Mouse (Mus musculus) T-helper 1 cell (primary cell): ENCODE measurements at regions not wholly inside any gene's neighbourhood (a gene's known extent, or its start where the extent isn't known, plus 50 kb on each side); places are given as distances from the start of the nearest gene placed in this dataset.

Experiments
- in situ Hi-C: fragments of 300-600 bp; cut with MboI, MseI; formaldehyde crosslinking; loops from one replicate; pipeline ENCODE4 v1.15.1; 2025; ENCODE audit warnings: high pct_unique_total_duplicates

GRCm38 (mm10) chr9:33389170-33389569 is 753.1 kb downstream of the Ets1 start:
- in situ Hi-C loops = loop anchor here (10.0 kb wide), 1 partner anchor 1476 kb away; no protein-coding TSS in a partner anchor

- in situ Hi-C loops = no loop called here
Observed at GRCm38 (mm10) chr9:33404691-33405090, 768.7 kb downstream of the Ets1 start.

GRCm38 (mm10) chr9:33407517-33407916 is 771.5 kb downstream of the Ets1 start:
- in situ Hi-C loops = no loop called here

- in situ Hi-C loops = no loop called here
Observed at GRCm38 (mm10) chr9:33423781-33424180, 787.8 kb downstream of the Ets1 start.

- in situ Hi-C loops = no loop called here
Observed at GRCm38 (mm10) chr9:33436459-33436858, 800.4 kb downstream of the Ets1 start.

- in situ Hi-C loops = no loop called here
Observed at GRCm38 (mm10) chr9:33442266-33442665, 806.2 kb downstream of the Ets1 start.

- in situ Hi-C loops = no loop called here
Observed at GRCm38 (mm10) chr9:33445902-33446301, 809.9 kb downstream of the Ets1 start.

- in situ Hi-C loops = no loop called here
Observed at GRCm38 (mm10) chr9:33475106-33475505, 839.1 kb downstream of the Ets1 start.

GRCm38 (mm10) chr9:33482845-33483540 is 847.0 kb downstream of the Ets1 start:
- in situ Hi-C loops = no loop called here

GRCm38 (mm10) chr9:33483541-33483846 is 847.5 kb downstream of the Ets1 start:
- in situ Hi-C loops = no loop called here

- in situ Hi-C loops = no loop called here
Observed at GRCm38 (mm10) chr9:33533101-33533810, 897.2 kb downstream of the Ets1 start.

GRCm38 (mm10) chr9:33543301-33543700 is 907.3 kb downstream of the Ets1 start:
- in situ Hi-C loops = no loop called here

GRCm38 (mm10) chr9:33546126-33546737 is 910.2 kb downstream of the Ets1 start:
- in situ Hi-C loops = no loop called here

- in situ Hi-C loops = no loop called here
Observed at GRCm38 (mm10) chr9:33549395-33549794, 913.4 kb downstream of the Ets1 start.

- in situ Hi-C loops = no loop called here
Observed at GRCm38 (mm10) chr9:33571990-33572389, 913.7 kb upstream of the Kirrel3 start.

- in situ Hi-C loops = no loop called here
Observed at GRCm38 (mm10) chr9:33611511-33611910, 874.2 kb upstream of the Kirrel3 start.

- in situ Hi-C loops = no loop called here
Observed at GRCm38 (mm10) chr9:33624378-33624777, 861.3 kb upstream of the Kirrel3 start.

GRCm38 (mm10) chr9:33629731-33630473 is 855.8 kb upstream of the Kirrel3 start:
- in situ Hi-C loops = no loop called here

- in situ Hi-C loops = no loop called here
Observed at GRCm38 (mm10) chr9:33662978-33663377, 822.7 kb upstream of the Kirrel3 start.

GRCm38 (mm10) chr9:33681129-33681528 is 804.6 kb upstream of the Kirrel3 start:
- in situ Hi-C loops = no loop called here

GRCm38 (mm10) chr9:33691731-33692130 is 794.0 kb upstream of the Kirrel3 start:
- in situ Hi-C loops = no loop called here

GRCm38 (mm10) chr9:33717614-33718013 is 768.1 kb upstream of the Kirrel3 start:
- in situ Hi-C loops = no loop called here
